Mouse (Mus musculus): Measurements from ENCODE around the gene Zfand2b. TPM values are rescaled to one million over a fixed set of nuclear protein-coding genes. Genes with fewer than 3 reads are reported as not detected.
A peak's percentile ranks its signal among the peaks of the same experiment; 100 is the strongest.

Zfand2b gene
- polyA plus RNA-seq (2015; fragmentation: Nextera tagmentation; extraction: Ambion mirVana), result 40.4 and 42.9 TPM in 2 replicates

DNA sequence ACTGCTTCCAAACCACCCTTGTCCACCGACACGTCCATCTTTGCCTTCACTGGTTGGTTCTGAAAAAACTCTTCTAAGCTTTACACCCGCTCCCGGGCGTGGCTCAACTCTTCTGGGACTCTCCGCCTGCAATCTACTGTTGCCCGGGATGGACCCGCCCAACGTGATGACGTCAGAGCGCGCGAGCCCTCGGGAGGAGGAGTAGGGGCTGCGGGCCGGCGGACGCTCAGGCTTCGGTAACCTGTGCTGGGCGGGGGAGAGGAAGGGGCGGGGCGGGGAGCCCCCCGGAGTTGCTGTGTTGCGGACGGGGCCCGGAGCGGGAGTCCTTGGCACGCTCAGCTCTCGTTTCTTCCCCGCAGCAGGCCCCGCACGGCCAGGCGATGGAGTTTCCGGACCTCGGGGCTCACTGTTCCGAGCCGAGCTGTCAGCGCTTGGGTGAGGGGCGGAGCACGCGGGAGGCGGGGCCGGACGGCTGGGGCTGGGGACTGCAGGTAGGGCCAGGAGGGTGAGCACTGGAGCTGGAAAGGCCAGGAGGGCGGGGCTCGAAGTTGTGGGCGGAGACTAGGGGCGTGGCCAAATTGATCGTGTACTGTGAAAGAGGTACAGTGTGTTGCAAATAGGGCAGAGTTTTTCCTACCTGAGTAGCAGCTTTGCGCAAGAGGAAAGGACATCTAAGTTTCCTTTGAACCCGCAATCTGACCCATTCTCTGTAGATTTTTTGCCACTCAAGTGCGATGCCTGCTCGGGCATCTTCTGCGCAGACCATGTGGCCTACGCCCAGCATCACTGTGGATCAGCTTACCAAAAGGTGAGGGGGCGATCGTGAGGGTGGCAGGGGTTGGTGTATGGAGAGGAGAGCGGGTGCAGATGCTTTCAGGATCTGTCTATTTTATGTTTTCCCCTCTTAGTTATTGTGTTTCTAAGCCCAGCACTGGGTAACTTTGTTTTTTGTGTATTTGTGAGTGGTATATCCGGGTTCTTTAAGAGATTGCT lies at the start of gene Zfand2b:
Gene Zfand2b, plus strand, starts transcription at position 175 of the 993 bp plus-strand sequence.
- Histone ChIP-seq H3K4me3 (peak within 1 kb of the TSS; percentile 74), H3K4me1 (peaks cover 15% of the 10 kb centered on the region), H3K27ac (replicated peaks) (peak within 1 kb of the TSS; percentile 90), H3K4me2 (replicated peaks) (peak within 1 kb of the TSS; percentile 73), H3K27me3 (no peaks in the 10 kb centered on the region), H3K9me3 (no peaks in the 10 kb centered on the region), H3K36me3 (peaks cover 34% of the 10 kb centered on the region), H3K9ac (replicated peaks) (peak within 1 kb of the TSS; percentile 66)
- peak; percentile 97 for ATAC-seq (replicated peaks)
- WGBS, result under 1% methylated on average over 59 of the region's 59 CpGs

DNA sequence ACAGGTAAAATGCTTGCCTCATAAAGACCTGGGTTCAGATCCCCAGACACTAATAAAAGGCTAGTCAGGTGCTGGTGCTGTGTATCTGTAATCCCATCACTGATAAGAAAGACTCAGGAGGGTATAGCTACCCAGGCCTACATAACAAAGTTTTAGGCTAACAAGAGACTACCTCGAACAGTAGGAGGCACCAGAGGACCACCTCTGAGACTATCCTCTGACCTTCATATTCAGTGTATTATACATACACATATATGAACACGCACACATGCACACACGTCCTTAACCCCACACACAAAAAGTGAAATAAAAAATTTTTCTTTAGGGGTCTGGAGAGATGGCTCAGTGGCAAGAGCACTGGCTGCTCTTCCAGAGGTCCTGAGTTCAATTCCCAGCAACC lies 46.2 kb upstream of the Zfand2b start:
- Histone ChIP-seq H3K27me3 (no peaks in the 10 kb centered on the region), H3K36me3 (no peaks in the 10 kb centered on the region), H3K9me3 (no peaks in the 10 kb centered on the region), H3K9ac (replicated peaks) (no peak overlapping the region), H3K4me2 (replicated peaks) (no peak overlapping the region), H3K4me1 (peaks cover 6% of the 10 kb centered on the region), H3K27ac (replicated peaks) (no peak overlapping the region), H3K4me3 (no peak overlapping the region)
- 80% methylated on average over 3 of the region's 3 CpGs for WGBS
- ATAC-seq (replicated peaks), result no peak

DNA sequence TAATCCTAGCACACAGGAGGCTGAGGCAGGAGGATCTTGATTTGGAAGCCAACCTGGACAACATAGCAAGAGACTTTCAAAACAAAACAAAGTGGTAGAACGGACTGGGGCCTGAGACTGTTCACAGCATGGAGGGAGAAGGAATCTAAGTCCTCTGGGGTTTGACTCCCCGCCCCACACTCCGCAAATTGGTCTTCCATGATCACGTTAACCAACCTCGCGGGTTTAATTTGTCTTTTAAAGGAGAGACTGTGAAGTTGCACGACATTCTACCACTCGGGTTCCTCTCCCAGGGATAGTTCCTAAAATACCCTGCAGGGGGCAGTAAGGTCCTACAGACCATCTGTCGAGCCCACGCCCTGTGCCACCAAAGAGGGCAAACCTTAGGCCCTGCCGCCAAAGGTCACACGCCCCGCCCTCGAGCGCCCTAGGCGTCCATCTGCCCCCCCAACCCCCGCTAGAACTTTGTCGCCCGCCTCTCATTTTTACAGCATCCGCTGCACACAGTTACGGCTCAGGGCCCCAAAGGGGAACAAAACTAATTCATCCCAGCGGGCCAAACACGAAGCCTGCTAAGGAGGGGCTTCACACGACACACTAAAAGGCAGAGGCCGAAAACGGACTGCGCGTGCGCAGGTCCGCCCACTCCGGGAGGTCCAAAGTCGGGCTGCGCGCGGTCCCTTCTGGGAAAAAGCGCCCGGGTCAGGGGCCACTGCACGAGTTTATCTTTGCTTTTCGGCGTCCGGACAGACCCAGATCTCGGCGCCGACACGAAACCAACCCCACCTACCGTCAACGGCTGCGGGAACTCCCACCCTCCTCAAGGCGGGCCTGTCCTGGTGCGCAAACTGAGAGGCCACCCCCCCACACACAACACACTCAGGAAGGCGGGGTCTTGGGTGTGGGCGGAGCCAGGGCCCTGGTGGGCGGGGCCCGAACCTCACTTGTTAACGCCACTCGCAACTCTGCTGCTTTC lies 43.8 kb upstream of the Zfand2b start, which contains the start of gene Nhej1:
Gene Nhej1, minus strand, starts transcription at position 855 of the 976 bp plus-strand sequence.
- ATAC-seq (replicated peaks), result peak; percentile 95
- Histone ChIP-seq H3K4me3 (peak within 1 kb of the TSS; percentile 76), H3K9me3 (no peaks in the 10 kb centered on the region), H3K4me1 (peaks cover 6% of the 10 kb centered on the region), H3K4me2 (replicated peaks) (peak within 1 kb of the TSS; percentile 65), H3K27ac (replicated peaks) (peak within 1 kb of the TSS; percentile 94), H3K36me3 (no peaks in the 10 kb centered on the region), H3K27me3 (no peaks in the 10 kb centered on the region; the same call in 1 of the 2 replicates), H3K9ac (replicated peaks) (peak within 1 kb of the TSS; percentile 66)
- WGBS, result 1% methylated on average over 56 of the region's 56 CpGs

GRCm38 (mm10) chr1:75125418-75125817 lies 43.0 kb upstream of the Zfand2b start:
- Histone ChIP-seq H3K4me1 (peaks cover 6% of the 10 kb centered on the region), H3K9me3 (no peaks in the 10 kb centered on the region), H3K9ac (replicated peaks) (peak overlapping the region; percentile 66), H3K4me2 (replicated peaks) (peak overlapping the region; percentile 65), H3K36me3 (no peaks in the 10 kb centered on the region), H3K27ac (replicated peaks) (peak overlapping the region; percentile 94; the same call in 1 of the 2 replicates), H3K27me3 (no peaks in the 10 kb centered on the region; the same call in 1 of the 2 replicates), H3K4me3 (peak overlapping the region; percentile 76)
- ATAC-seq (replicated peaks), result no peak
- WGBS, result 35% methylated on average over 5 of the region's 5 CpGs

DNA sequence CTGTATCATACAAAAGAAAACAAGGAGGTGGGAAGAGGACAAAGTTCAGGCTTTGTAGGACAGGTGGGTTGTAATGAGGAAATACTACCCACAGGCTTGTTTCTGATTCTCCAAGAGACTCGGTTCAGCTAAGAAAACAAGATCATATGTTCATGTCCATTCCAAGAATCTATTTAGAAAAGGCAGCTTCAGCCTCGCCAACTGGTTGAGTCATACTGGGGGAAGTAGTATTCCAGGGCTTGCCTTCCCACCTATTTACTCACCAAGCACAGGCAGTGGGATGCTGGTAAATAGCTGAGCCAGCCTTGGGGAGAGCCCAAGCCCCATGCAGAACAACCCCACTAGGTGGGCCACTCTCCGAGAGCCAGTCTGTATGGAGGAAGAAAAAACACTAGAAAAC lies 39.8 kb upstream of the Zfand2b start:
- Histone ChIP-seq H3K27me3 (no peaks in the 10 kb centered on the region; the same call in 1 of the 2 replicates), H3K27ac (replicated peaks) (no peak overlapping the region), H3K9ac (replicated peaks) (no peak overlapping the region), H3K36me3 (no peaks in the 10 kb centered on the region), H3K9me3 (no peaks in the 10 kb centered on the region), H3K4me1 (peaks cover 6% of the 10 kb centered on the region), H3K4me3 (no peak overlapping the region), H3K4me2 (replicated peaks) (no peak overlapping the region)
- ATAC-seq (replicated peaks), result no peak
- 82% methylated on average over 3 of the region's 3 CpGs for WGBS

- no peak within 1 kb of the TSS for H3K4me2 ChIP-seq (replicated peaks)
- no peak within 1 kb of the TSS for H3K4me3 ChIP-seq
- H3K36me3 ChIP-seq, result peaks cover 31% of the 10 kb centered on the region
- ATAC-seq (replicated peaks), result no peak
- no peak within 1 kb of the TSS for H3K27ac ChIP-seq (replicated peaks)
- no peaks in the 10 kb centered on the region for H3K4me1 ChIP-seq
- H3K9ac ChIP-seq (replicated peaks), result no peak within 1 kb of the TSS
- WGBS, result 67% methylated on average over 12 of the region's 12 CpGs
- H3K27me3 ChIP-seq, result no peaks in the 10 kb centered on the region; the same call in 1 of the 2 replicates
- no peaks in the 10 kb centered on the region for H3K9me3 ChIP-seq
These were observed 34.8 kb upstream of the Zfand2b start, which contains the start of gene Slc23a3 for GRCm38 (mm10) chr1:75133421-75134207. Gene Slc23a3 (minus strand): TSS chr1:75133890.

GRCm38 (mm10) chr1:75136293-75136692 lies 32.2 kb upstream of the Zfand2b start:
- Histone ChIP-seq H3K27ac (replicated peaks) (no peak overlapping the region), H3K4me1 (peaks cover 16% of the 10 kb centered on the region), H3K4me2 (replicated peaks) (no peak overlapping the region), H3K4me3 (no peak overlapping the region), H3K9ac (replicated peaks) (no peak overlapping the region), H3K36me3 (peaks cover 41% of the 10 kb centered on the region), H3K9me3 (no peaks in the 10 kb centered on the region), H3K27me3 (no peaks in the 10 kb centered on the region)
- ATAC-seq (replicated peaks), result no peak
- WGBS, result 89% methylated on average over 6 of the region's 6 CpGs

DNA sequence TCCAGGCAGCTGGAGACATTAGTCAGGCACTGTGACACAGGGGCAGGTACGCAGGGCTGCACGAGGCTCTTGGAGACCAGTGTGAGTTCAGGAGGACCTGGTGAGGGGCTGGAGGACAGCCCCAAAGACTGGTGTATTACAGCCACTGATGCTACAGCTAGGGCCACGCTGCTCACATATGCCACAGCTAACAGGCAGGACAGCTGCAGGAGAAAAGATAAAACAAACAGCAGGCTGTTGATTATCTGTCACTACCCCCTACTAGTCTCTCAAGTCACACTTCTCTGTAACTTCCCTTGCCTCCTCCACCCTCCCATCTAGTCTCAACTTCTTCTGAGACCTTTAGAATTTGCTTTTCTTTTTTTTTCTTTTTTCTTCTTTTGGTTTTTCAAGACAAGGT lies 31.7 kb upstream of the Zfand2b start:
- Histone ChIP-seq H3K9ac (replicated peaks) (no peak overlapping the region), H3K4me2 (replicated peaks) (no peak overlapping the region), H3K27ac (replicated peaks) (no peak overlapping the region), H3K27me3 (no peaks in the 10 kb centered on the region), H3K9me3 (no peaks in the 10 kb centered on the region), H3K4me3 (no peak overlapping the region), H3K4me1 (peaks cover 16% of the 10 kb centered on the region), H3K36me3 (peaks cover 41% of the 10 kb centered on the region)
- ATAC-seq (replicated peaks), result no peak
- 82% methylated on average over 3 of the region's 3 CpGs for WGBS

DNA sequence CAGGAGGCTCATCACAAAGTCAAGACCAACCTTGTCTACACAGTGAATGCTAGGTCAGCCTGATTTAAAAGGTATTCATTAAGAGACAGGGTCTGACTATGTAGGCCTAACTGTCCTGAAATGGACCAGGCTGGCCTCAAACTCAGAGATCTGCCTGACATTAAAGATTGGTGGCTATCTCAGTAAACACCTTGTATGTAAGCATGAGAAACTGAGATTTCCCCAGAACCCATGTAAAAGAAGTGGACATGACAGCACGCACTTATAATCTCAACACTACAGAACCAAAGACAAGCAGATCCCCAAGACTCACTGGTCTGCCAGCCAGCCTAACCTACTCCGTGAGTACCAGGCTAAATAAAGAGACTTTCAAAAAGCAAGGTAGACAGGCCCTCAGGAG lies 30.0 kb upstream of the Zfand2b start:
- Histone ChIP-seq H3K4me1 (peaks cover 20% of the 10 kb centered on the region), H3K4me2 (replicated peaks) (no peak overlapping the region), H3K36me3 (peaks cover 41% of the 10 kb centered on the region), H3K9ac (replicated peaks) (no peak overlapping the region), H3K27me3 (no peaks in the 10 kb centered on the region), H3K9me3 (no peaks in the 10 kb centered on the region), H3K4me3 (no peak overlapping the region), H3K27ac (replicated peaks) (no peak overlapping the region)
- no peak for ATAC-seq (replicated peaks)
- WGBS, result 90% methylated on average over 2 of the region's 2 CpGs

GRCm38 (mm10) chr1:75140601-75141190 lies 27.8 kb upstream of the Zfand2b start:
- H3K4me1 ChIP-seq, result peaks cover 32% of the 10 kb centered on the region
- peaks cover 42% of the 10 kb centered on the region for H3K36me3 ChIP-seq
- WGBS, result 68% methylated on average over 4 of the region's 4 CpGs
- no peaks in the 10 kb centered on the region for H3K27me3 ChIP-seq
- H3K9ac ChIP-seq (replicated peaks), result peak overlapping the region; percentile 96
- H3K4me2 ChIP-seq (replicated peaks), result peak overlapping the region; percentile 89
- H3K4me3 ChIP-seq, result peak overlapping the region; percentile 90
- no peak overlapping the region for H3K27ac ChIP-seq (replicated peaks)
- H3K9me3 ChIP-seq, result no peaks in the 10 kb centered on the region
- ATAC-seq (replicated peaks), result no peak
